Mouse (Mus musculus): ENCODE results near the gene Egfem1. TPM values are rescaled to one million over a fixed set of nuclear protein-coding genes. Genes with fewer than 3 reads are reported as not detected.

The Egfem1 gene
- total and polyA plus RNA-seq, 2 experiments from 2014 or later: 0.23 TPM; not detected in 1

DNA sequence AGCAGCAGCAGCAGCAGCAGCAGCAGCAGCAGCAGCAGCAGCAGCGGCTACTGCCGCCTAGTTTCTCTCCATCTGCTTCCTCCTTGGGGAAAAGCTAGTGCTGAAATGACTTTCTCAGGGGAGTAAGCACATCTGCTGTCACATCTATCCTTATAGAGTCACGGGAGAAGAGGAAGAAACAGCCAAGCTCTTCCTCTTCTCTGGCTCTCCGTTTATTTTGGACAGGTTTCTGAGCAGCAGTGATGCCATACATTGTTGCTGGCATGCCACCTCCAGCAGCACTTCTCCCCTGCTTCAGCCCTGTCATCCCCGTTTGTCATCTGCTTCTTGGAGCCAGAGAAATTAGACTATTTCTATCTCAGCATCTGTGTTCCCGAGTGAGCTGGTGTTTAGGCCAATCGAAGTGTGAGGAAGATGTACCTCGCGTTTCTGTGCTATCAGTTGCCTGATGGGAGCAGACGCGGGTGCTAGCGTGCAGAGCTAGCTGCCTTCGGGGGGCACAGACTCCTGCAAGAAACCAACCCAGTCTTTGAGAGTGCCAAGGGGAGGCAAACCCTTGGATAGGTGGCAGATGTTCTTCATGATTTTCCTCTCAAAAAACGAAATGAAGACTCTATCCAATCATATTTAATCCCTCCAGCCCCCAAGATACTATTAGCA is 34.4 kb upstream of the Egfem1 start:
- Histone ChIP-seq H3K4me2 (ENCODE audit: low read depth, low read length) (no peak overlapping the region), H3K27ac (ENCODE audit: low read depth) (no peak overlapping the region), H3K4me1 (ENCODE audit: control insufficient read depth, insufficient read depth) (no peaks in the 10 kb centered on the region), H3K4me3 (ENCODE audit: low read depth, low read length) (no peak overlapping the region), H3K9me3 (replicated peaks; ENCODE audit: control insufficient read depth, low read length) (no peaks in the 10 kb centered on the region), H3K9ac (replicated peaks; ENCODE audit: low read depth, low read length) (no peak overlapping the region), H3K27me3 (ENCODE audit: control insufficient read depth, insufficient read depth, low read length) (no peaks in the 10 kb centered on the region), H3K36me3 (replicated peaks; ENCODE audit: control insufficient read depth, insufficient read depth, low read length) (no peaks in the 10 kb centered on the region)
- 57% methylated on average over 14 of the region's 14 CpGs for WGBS
- no peak for TF ChIP-seq CTCF (IDR thresholded peaks at IDR 0.05; ENCODE audit: low read depth)
- TF ChIP-seq EP300 (IDR thresholded peaks at IDR 0.05; ENCODE audit: low read depth): no peak
- ATAC-seq (ENCODE audit: insufficient read depth, low read depth) (no peak), DNase-seq (ENCODE audit: low spot score) (no peak)

DNA sequence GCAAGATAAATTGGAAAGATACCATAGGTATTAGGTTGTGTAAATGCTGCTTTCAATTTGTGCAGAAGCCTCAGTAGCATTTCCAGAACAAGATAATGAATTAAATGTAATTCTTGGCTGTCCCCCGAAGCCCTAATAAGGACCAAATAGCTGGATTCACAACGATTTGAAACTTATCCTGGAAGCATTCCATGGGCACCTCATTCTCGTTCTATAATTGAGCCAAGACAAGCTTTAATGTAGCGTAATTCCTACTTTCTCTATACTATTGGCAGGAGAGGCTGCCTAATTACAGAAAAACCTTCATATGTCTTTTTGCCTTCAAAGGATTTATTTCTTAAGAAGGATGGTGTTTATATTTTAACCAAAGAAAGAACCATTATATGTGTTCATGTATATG is 18.7 kb upstream of the Egfem1 start:
- WGBS: 73% methylated on average over 4 of the region's 4 CpGs
- Histone ChIP-seq H3K36me3 (replicated peaks; ENCODE audit: control insufficient read depth, insufficient read depth, low read length) (no peaks in the 10 kb centered on the region), H3K4me2 (ENCODE audit: low read depth, low read length) (no peak overlapping the region), H3K9me3 (replicated peaks; ENCODE audit: control insufficient read depth, low read length) (0 out of 2 replicates have a peak, but pooled peaks cover 3% of the 10 kb centered on the region), H3K4me3 (ENCODE audit: low read depth, low read length) (no peak overlapping the region), H3K27ac (ENCODE audit: low read depth) (no peak overlapping the region), H3K27me3 (ENCODE audit: control insufficient read depth, insufficient read depth, low read length) (no peaks in the 10 kb centered on the region), H3K4me1 (ENCODE audit: control insufficient read depth, insufficient read depth) (no peaks in the 10 kb centered on the region), H3K9ac (replicated peaks; ENCODE audit: low read depth, low read length) (no peak overlapping the region)
- DNase-seq (ENCODE audit: low spot score) (no peak), ATAC-seq (ENCODE audit: insufficient read depth, low read depth) (no peak)
- no peak for TF ChIP-seq EP300 (IDR thresholded peaks at IDR 0.05; ENCODE audit: low read depth)
- no peak for TF ChIP-seq CTCF (IDR thresholded peaks at IDR 0.05; ENCODE audit: low read depth)

DNA sequence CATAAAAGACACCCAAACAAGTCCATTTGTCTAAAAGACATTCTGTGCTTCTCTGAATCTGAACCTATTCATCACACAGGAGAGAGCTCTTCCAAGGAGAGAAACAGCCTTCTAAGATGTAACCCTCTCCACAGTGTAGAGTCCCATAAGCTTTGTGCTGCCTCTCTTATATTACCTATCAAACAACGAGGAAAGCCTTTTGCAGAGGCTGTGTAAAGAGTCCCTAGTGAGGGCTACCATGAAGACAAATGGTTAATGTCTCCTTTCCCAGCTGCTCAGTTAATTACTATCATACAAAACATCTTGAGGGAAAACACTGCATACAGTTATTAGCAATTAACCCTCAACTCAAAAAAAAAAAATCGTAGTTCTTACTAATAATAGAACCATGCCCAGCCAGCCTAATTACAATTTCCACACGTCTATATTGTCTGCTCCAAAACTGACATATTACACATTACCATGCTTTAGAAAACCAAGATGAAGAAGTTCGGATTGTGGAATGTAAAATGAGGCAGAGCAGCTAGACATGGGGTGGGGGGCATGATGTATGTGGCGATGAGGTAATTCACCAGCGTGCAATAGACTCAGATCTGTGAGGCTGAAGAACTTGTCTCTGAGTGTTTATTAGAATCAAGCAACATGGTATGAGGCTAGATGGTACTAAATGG is 13.3 kb upstream of the Egfem1 start:
- TF ChIP-seq EP300 (IDR thresholded peaks at IDR 0.05; ENCODE audit: low read depth): no peak
- no peak for TF ChIP-seq CTCF (IDR thresholded peaks at IDR 0.05; ENCODE audit: low read depth)
- H3K9me3 ChIP-seq (replicated peaks; ENCODE audit: control insufficient read depth, low read length): no peaks in the 10 kb centered on the region
- H3K36me3 ChIP-seq (replicated peaks; ENCODE audit: control insufficient read depth, insufficient read depth, low read length): no peaks in the 10 kb centered on the region
- ATAC-seq (ENCODE audit: insufficient read depth, low read depth) (no peak), DNase-seq (ENCODE audit: low spot score) (no peak)
- no peaks in the 10 kb centered on the region for H3K27me3 ChIP-seq (ENCODE audit: control insufficient read depth, insufficient read depth, low read length)
- no peak overlapping the region for H3K9ac ChIP-seq (replicated peaks; ENCODE audit: low read depth, low read length)
- no peaks in the 10 kb centered on the region for H3K4me1 ChIP-seq (ENCODE audit: control insufficient read depth, insufficient read depth)
- H3K4me3 ChIP-seq (ENCODE audit: low read depth, low read length): no peak overlapping the region
- WGBS: 67% methylated on average over 6 of the region's 6 CpGs
- H3K27ac ChIP-seq (ENCODE audit: low read depth): no peak overlapping the region
- H3K4me2 ChIP-seq (ENCODE audit: low read depth, low read length): no peak overlapping the region

DNA sequence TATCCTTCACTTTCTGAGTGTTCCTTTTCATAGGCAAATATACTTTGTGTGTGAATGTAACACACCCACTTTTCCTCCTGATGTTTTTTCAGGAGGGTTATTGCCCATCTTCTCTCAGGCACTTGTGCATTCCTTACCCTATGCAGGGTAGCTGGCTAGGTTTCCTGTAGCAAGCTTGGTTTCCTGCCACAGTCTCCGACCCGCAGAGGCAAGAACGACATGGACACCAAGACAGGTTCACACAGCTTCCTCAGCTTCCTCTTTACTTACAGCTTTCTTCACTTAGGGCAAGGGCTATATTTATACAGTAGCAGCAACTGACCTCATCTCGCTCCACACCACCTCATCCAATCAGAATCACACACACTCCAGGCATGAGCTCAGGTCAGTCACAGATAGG is 10.5 kb upstream of the Egfem1 start:
- no peak overlapping the region for H3K4me2 ChIP-seq (ENCODE audit: low read depth, low read length)
- no peaks in the 10 kb centered on the region for H3K4me1 ChIP-seq (ENCODE audit: control insufficient read depth, insufficient read depth)
- 69% methylated on average over 4 of the region's 4 CpGs for WGBS
- no peak overlapping the region for H3K9ac ChIP-seq (replicated peaks; ENCODE audit: low read depth, low read length)
- H3K27me3 ChIP-seq (ENCODE audit: control insufficient read depth, insufficient read depth, low read length): no peaks in the 10 kb centered on the region
- DNase-seq (ENCODE audit: low spot score): no peak
- H3K4me3 ChIP-seq (ENCODE audit: low read depth, low read length): no peak overlapping the region
- no peaks in the 10 kb centered on the region for H3K36me3 ChIP-seq (replicated peaks; ENCODE audit: control insufficient read depth, insufficient read depth, low read length)
- no peaks in the 10 kb centered on the region for H3K9me3 ChIP-seq (replicated peaks; ENCODE audit: control insufficient read depth, low read length)
- ATAC-seq (ENCODE audit: insufficient read depth, low read depth): no peak
- no peak for TF ChIP-seq EP300 (IDR thresholded peaks at IDR 0.05; ENCODE audit: low read depth)
- TF ChIP-seq CTCF (IDR thresholded peaks at IDR 0.05; ENCODE audit: low read depth): no peak
- H3K27ac ChIP-seq (ENCODE audit: low read depth): no peak overlapping the region

DNA sequence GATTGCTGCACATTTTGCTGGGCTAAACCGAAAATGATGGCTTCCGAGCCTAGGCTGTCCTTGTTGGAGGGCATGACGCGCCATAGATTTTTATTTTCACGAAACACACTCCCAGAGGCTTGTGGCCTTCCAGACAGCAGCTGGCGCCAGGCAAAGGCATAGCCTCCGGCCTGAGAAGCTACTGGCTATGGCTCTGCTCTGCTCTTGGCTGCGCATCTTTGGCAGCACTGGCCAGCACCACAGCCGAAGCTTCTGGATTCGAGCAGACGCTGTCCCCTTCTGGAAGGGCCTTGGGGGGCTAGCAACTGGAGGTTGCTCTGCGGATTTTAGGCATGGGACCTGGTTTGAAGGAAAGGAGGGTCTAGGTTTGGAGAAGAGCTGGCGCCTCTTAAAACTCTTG is 306 bp upstream of the Egfem1 start:
- peak overlapping the region; percentile 47; the same call in 1 of the 2 replicates for H3K4me3 ChIP-seq (ENCODE audit: low read depth, low read length)
- no peak for TF ChIP-seq EP300 (IDR thresholded peaks at IDR 0.05; ENCODE audit: low read depth)
- no peak for TF ChIP-seq CTCF (IDR thresholded peaks at IDR 0.05; ENCODE audit: low read depth)
- ATAC-seq (ENCODE audit: insufficient read depth, low read depth) (no peak), DNase-seq (ENCODE audit: low spot score) (no peak)
- no peaks in the 10 kb centered on the region for H3K9me3 ChIP-seq (replicated peaks; ENCODE audit: control insufficient read depth, low read length)
- no peak overlapping the region for H3K9ac ChIP-seq (replicated peaks; ENCODE audit: low read depth, low read length)
- H3K27ac ChIP-seq (ENCODE audit: low read depth): no peak overlapping the region
- no peak overlapping the region for H3K4me2 ChIP-seq (ENCODE audit: low read depth, low read length)
- H3K27me3 ChIP-seq (ENCODE audit: control insufficient read depth, insufficient read depth, low read length): peaks cover 42% of the 10 kb centered on the region
- WGBS: 27% methylated on average over 13 of the region's 13 CpGs
- H3K36me3 ChIP-seq (replicated peaks; ENCODE audit: control insufficient read depth, insufficient read depth, low read length): no peaks in the 10 kb centered on the region
- no peaks in the 10 kb centered on the region for H3K4me1 ChIP-seq (ENCODE audit: control insufficient read depth, insufficient read depth)
